Mouse (Mus musculus) midbrain, embryonic 13.5 days (tissue): ENCODE results near the gene Nptx1. TPM values are rescaled to one million over a fixed set of nuclear protein-coding genes. Genes with fewer than 3 reads are reported as not detected.

ENCODE experiments used
- ATAC-seq: fragments of 200-750 bp; cut with Nextera tagmentation; 2 replicates; pipeline ENCODE4 v1.8.0; 2017; ENCODE audit warnings: mild to moderate bottlenecking, moderate TSS enrichment, moderate library complexity
- H3K27ac ChIP-seq: fragments of 300-500 bp; sonication (generic); 2 replicates; pipeline ENCODE4 v1.5.1; 2015; ENCODE audit warnings: inconsistent platforms, mild to moderate bottlenecking, moderate library complexity
- H3K27me3 ChIP-seq: fragments of 300-500 bp; sonication (generic); 2 replicates; pipeline ENCODE4 v1.6.1; 2015; ENCODE audit warnings: mild to moderate bottlenecking, inconsistent platforms
- H3K36me3 ChIP-seq: fragments of 300-500 bp; sonication (generic); 2 replicates; pipeline ENCODE4 v1.6.1; 2015; ENCODE audit warnings: mild to moderate bottlenecking, inconsistent platforms
- H3K4me1 ChIP-seq: fragments of 300-500 bp; sonication (generic); replicated peaks from 2 replicates; pipeline ENCODE4 v1.6.1; 2015; ENCODE audit warnings: inconsistent platforms
- H3K4me2 ChIP-seq: fragments of 300-500 bp; sonication (generic); replicated peaks from 2 replicates; pipeline ENCODE4 v1.6.1; 2015; ENCODE audit warnings: moderate library complexity, mild to moderate bottlenecking, inconsistent platforms
- H3K4me3 ChIP-seq: fragments of 300-500 bp; sonication (generic); replicated peaks from 2 replicates; pipeline ENCODE4 v1.5.1; 2015; ENCODE audit warnings: mild to moderate bottlenecking, inconsistent platforms
- H3K9ac ChIP-seq: fragments of 300-500 bp; sonication (generic); replicated peaks from 2 replicates; pipeline ENCODE4 v1.6.1; 2015; ENCODE audit warnings: mild to moderate bottlenecking, inconsistent platforms
- H3K9me3 ChIP-seq: fragments of 300-500 bp; sonication (generic); 2 replicates; pipeline ENCODE4 v1.6.1; 2016; ENCODE audit warnings: mild to moderate bottlenecking, inconsistent platforms
- WGBS: fragments of 180-500 bp; shearing (Covaris S2); methylation state at CpG from one replicate; pipeline ENCODE4 v1.1.7; 2015; 5-methylcytosine and 5-hydroxymethylcytosine counted together
- polyA plus RNA-seq: library from polyadenylated mRNA; unstranded; fragments of >200 nt; fragmentation: Nextera tagmentation; extraction: Ambion mirVana; gene quantifications from 2 replicates; pipeline ENCODE4 v1.2.1, GENCODE M21; 2015

The Nptx1 gene
- polyA plus RNA-seq, 1 experiment from 2014 or later: 8.6 TPM

DNA sequence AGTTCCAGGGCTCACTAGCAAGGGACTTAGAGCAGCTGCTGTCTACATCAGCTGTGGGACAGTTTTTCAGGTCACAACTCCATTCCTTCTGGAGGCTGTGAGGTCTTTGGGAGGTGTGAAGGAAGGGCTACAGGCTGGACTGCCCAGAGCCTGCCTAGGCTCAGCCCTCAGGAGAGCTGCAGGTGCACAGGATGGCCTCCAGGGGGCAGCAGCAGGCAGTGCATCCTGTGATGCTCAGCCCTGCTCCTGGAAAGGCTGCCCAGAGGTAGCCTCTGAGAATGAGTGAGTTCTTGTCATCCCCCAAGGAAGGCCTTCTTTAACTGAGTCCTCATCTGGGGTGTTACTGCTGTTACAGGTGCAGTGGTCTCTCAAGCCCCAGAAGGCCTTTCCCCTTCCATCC, 43.9 kb downstream of the Nptx1 start:
- Histone ChIP-seq H3K4me3 (no peak overlapping the region), H3K4me2 (no peak overlapping the region), H3K36me3 (peaks cover 90% of the 10 kb centered on the region), H3K9ac (no peak overlapping the region), H3K4me1 (peaks cover 4% of the 10 kb centered on the region), H3K9me3 (no peaks in the 10 kb centered on the region), H3K27me3 (no peaks in the 10 kb centered on the region), H3K27ac (0 out of 2 replicates have a peak overlapping the region, but pooled peaks have one; percentile 19)
- peak; percentile 77 for ATAC-seq

DNA sequence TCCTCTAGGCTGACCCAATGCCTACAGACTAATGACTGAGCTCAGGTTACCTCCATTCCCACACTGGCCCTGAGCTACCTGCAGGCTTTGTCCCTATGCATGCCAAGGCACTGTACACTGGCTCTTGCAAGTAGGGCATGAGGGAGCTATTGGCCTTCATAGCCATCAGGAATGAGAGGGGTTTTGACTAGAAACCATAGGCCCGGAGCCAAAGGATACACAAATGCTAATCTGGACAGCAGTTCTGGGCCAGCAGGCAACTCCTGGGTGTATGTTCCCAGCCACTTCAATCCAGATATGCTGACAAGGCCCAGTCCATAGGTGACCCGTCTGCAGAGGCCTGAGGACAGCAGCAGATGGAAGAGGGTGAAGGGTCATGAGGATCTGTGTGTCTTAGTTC, 47.5 kb downstream of the Nptx1 start:
- ATAC-seq: no peak
- Histone ChIP-seq H3K4me1 (peaks cover 7% of the 10 kb centered on the region; the same call in 1 of the 2 replicates), H3K9me3 (no peaks in the 10 kb centered on the region), H3K4me2 (no peak overlapping the region), H3K27ac (no peak overlapping the region), H3K27me3 (no peaks in the 10 kb centered on the region), H3K4me3 (no peak overlapping the region), H3K9ac (no peak overlapping the region), H3K36me3 (peaks cover 76% of the 10 kb centered on the region)
- WGBS: 86% methylated on average over 2 of the region's 2 CpGs

- 100% methylated on average over 4 of the region's 4 CpGs for WGBS
- H3K9ac ChIP-seq: no peak overlapping the region
- H3K27me3 ChIP-seq: no peaks in the 10 kb centered on the region
- H3K9me3 ChIP-seq: no peaks in the 10 kb centered on the region
- H3K4me3 ChIP-seq: no peak overlapping the region
- H3K4me1 ChIP-seq: peaks cover 13% of the 10 kb centered on the region
- H3K27ac ChIP-seq: no peak overlapping the region
- peaks cover 71% of the 10 kb centered on the region for H3K36me3 ChIP-seq
- no peak overlapping the region for H3K4me2 ChIP-seq
- ATAC-seq: no peak
Measured at GRCm38 (mm10) chr11:119499297-119499696, 48.3 kb downstream of the Nptx1 start.

DNA sequence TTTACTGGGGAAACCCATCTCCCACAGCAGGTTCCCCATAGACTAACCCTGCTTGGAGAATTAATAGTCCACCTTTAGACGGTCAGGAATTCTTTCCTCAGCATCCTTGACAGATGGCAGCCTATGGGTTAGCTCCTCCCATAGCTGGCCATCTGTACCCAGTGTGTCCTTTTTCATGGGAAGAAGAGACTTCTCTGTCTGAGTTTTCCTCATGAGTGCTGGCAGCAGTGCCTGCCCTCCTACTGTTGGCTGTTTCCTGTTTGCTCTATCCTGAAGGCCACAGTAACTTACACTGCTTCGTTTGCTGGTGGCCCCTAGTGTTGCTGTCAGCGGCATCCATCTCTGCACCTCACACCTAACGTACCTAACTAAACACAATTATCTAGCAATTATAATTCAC, 50.1 kb downstream of the Nptx1 start:
- no peak overlapping the region for H3K27ac ChIP-seq
- H3K27me3 ChIP-seq: no peaks in the 10 kb centered on the region
- H3K4me3 ChIP-seq: no peak overlapping the region
- no peak for ATAC-seq
- H3K36me3 ChIP-seq: peaks cover 54% of the 10 kb centered on the region
- H3K9ac ChIP-seq: no peak overlapping the region
- 78% methylated on average over 4 of the region's 4 CpGs for WGBS
- no peaks in the 10 kb centered on the region for H3K9me3 ChIP-seq
- peaks cover 31% of the 10 kb centered on the region for H3K4me1 ChIP-seq
- no peak overlapping the region for H3K4me2 ChIP-seq

- Histone ChIP-seq H3K4me3 (no peak overlapping the region), H3K36me3 (peaks cover 41% of the 10 kb centered on the region), H3K27me3 (no peaks in the 10 kb centered on the region), H3K9me3 (no peaks in the 10 kb centered on the region), H3K27ac (no peak overlapping the region), H3K4me1 (peaks cover 36% of the 10 kb centered on the region), H3K9ac (no peak overlapping the region), H3K4me2 (no peak overlapping the region)
- WGBS: 92% methylated on average over 5 of the region's 5 CpGs
- no peak for ATAC-seq
Measured at GRCm38 (mm10) chr11:119496147-119496546, 51.4 kb downstream of the Nptx1 start.

DNA sequence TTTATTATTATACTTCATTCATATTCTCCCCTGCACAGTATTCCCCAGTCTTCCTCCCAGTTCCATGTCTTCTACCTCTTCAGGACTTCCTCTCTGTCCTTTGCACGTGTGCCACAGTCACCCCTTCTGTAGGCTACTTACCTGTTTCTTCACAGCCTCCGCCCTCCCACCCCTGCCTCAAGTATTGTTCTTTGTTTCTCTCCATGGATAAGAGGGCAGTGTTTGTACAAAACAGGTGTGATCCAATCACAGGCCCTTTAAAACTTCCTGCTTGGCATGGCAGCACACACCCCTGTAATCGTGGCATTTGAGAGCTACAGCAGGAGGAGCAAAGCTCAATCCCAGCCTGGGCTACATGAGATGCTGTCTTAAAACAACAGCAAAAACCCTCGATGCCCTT, 54.0 kb downstream of the Nptx1 start:
- Histone ChIP-seq H3K4me1 (peaks cover 41% of the 10 kb centered on the region), H3K9ac (no peak overlapping the region), H3K36me3 (peaks cover 16% of the 10 kb centered on the region), H3K9me3 (no peaks in the 10 kb centered on the region), H3K4me2 (no peak overlapping the region), H3K4me3 (no peak overlapping the region), H3K27ac (no peak overlapping the region), H3K27me3 (no peaks in the 10 kb centered on the region)
- ATAC-seq: no peak
- 86% methylated on average over 4 of the region's 4 CpGs for WGBS

DNA sequence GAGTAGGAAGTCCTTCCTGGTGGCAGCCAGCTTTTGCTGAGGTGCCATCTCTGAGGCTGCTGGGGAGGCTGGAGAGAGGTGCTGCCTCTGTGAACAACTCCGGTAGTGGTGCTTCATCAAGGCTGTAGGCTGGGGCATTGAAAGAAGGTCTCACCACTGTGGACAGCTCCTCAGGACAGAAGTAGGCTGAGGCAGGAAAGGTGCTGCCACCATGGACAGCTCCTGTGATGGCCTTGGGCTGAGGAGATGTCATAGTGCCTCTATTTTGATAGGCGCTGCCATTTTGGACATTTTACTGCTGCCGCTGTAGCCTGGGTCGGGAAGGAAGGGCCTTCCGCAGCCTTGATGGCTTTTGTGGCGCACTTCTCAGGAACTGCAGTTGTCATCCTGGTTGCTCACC, 54.7 kb downstream of the Nptx1 start:
- no peaks in the 10 kb centered on the region for H3K27me3 ChIP-seq
- WGBS: 91% methylated on average over 6 of the region's 6 CpGs
- H3K4me1 ChIP-seq: peaks cover 41% of the 10 kb centered on the region
- no peak overlapping the region for H3K27ac ChIP-seq
- H3K4me2 ChIP-seq: peak overlapping the region; percentile 66
- H3K36me3 ChIP-seq: peaks cover 10% of the 10 kb centered on the region
- H3K9ac ChIP-seq: peak overlapping the region; percentile 88
- ATAC-seq: no peak
- no peaks in the 10 kb centered on the region for H3K9me3 ChIP-seq
- peak overlapping the region; percentile 75 for H3K4me3 ChIP-seq

DNA sequence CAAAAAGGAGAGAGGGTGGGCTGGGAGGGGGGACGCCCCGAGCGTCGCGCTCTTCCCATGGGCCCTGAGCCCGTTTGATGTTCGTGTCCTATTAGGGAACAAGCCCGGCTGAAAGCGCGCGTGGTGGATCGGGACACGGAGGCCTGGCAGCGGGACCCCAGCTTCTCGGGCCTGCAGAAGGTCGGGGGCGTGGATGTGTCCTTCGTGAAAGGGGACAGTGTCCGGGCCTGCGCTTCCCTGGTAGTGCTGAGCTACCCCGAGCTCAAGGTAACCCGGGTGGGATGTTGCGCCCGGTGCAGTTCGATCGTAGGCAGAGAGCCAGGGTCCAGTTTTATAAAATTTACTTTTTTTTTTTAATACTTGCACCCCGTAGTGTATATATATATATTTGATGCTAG, 55.9 kb downstream of the Nptx1 start:
- WGBS: 6% methylated on average over 27 of the region's 27 CpGs
- Histone ChIP-seq H3K4me2 (peak overlapping the region; percentile 66), H3K4me1 (peaks cover 37% of the 10 kb centered on the region), H3K27me3 (no peaks in the 10 kb centered on the region), H3K4me3 (peak overlapping the region; percentile 75), H3K9me3 (no peaks in the 10 kb centered on the region), H3K36me3 (peaks cover 10% of the 10 kb centered on the region), H3K9ac (peak overlapping the region; percentile 88), H3K27ac (peak overlapping the region; percentile 91)
- ATAC-seq: no peak

GRCm38 (mm10) chr11:119490861-119491689, 56.5 kb downstream of the Nptx1 start, which contains the start of gene Endov:
Gene Endov (plus strand): TSS chr11:119491347.
- Histone ChIP-seq H3K4me1 (peaks cover 34% of the 10 kb centered on the region), H3K4me3 (peak within 1 kb of the TSS; percentile 75), H3K9me3 (no peaks in the 10 kb centered on the region), H3K9ac (peak within 1 kb of the TSS; percentile 88), H3K27ac (peak within 1 kb of the TSS; percentile 91), H3K36me3 (peaks cover 10% of the 10 kb centered on the region), H3K27me3 (no peaks in the 10 kb centered on the region), H3K4me2 (peak within 1 kb of the TSS; percentile 66)
- peak; percentile 97 for ATAC-seq
- under 1% methylated on average over 66 of the region's 66 CpGs for WGBS

Other genes starting within 250 kb of the Nptx1 start
- gene Eif4a3, start 247.7 kb downstream of the Nptx1 start, polyA plus RNA-seq: 317 and 341 TPM in 2 replicates
- 0.08 and 0.09 TPM in 2 replicates for gene Card14, start 240.0 kb downstream of the Nptx1 start, polyA plus RNA-seq
- 3.1 and 4.0 TPM in 2 replicates for gene Sgsh, start 192.2 kb downstream of the Nptx1 start, polyA plus RNA-seq
- 4.3 and 5.0 TPM in 2 replicates for gene Slc26a11, start 192.2 kb downstream of the Nptx1 start, polyA plus RNA-seq
- gene Rnf213, start 154.7 kb downstream of the Nptx1 start, polyA plus RNA-seq: 0.66 and 0.84 TPM in 2 replicates
- 22.8 and 22.9 TPM in 2 replicates for gene Endov, start 56.4 kb downstream of the Nptx1 start, polyA plus RNA-seq
- gene Rptor, start 55.2 kb upstream of the Nptx1 start, polyA plus RNA-seq: 9.7 and 11.7 TPM in 2 replicates